Mouse (Mus musculus): Measurements from ENCODE around the gene Spock1. TPM values are rescaled to one million over a fixed set of nuclear protein-coding genes. Genes with fewer than 3 reads are reported as not detected.

Gene Spock1
- polyA plus RNA-seq, 1 experiment from 2014 or later = 10.6 TPM

DNA sequence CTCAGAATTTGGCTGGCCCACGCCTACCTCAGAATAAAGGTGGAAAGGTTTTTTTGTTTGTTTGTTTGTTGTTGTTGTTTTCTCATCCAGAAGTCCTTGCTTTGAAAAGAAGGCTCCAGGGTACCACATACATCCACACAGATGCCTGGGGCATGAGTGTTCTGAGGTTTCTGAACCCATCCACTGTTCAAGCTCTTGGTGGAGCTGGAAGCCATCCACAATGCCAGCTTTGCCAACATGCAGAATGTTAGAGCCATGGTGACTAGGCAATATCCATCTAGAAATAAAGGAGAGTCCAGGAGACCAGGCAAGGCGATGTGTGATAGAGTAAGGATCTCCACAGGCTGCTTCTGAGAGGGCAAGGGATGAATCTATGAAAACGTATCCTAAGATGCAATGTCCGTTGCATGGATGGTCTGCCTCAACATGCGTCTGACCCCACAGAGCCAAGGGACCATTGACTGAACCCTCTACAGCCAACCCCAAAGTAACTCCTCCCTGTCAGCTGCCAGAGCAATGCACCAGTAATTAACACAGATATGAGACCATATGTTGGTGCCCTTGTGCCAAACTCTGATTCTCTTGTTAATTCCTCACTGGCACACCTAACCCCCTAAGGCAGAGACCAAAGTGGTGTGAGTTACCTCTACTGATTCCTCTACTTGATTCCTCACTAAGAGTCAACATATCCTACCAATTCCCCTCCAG lies 66.8 kb downstream of the Spock1 start:
- H3K27me3 ChIP-seq (ENCODE audit: control insufficient read depth, insufficient read depth, low read length) = no peaks in the 10 kb centered on the region
- no peak overlapping the region for H3K4me3 ChIP-seq (ENCODE audit: low read depth, low read length)
- no peak for ATAC-seq (ENCODE audit: insufficient number of reproducible peaks, insufficient read depth, low FRiP score, low read depth)
- WGBS = 90% methylated on average over 5 of the region's 5 CpGs
- no peak overlapping the region for H3K27ac ChIP-seq (ENCODE audit: low read length)
- H3K4me2 ChIP-seq (replicated peaks; ENCODE audit: low read depth, low read length) = no peak overlapping the region
- H3K4me1 ChIP-seq (ENCODE audit: control insufficient read depth, insufficient read depth, low read length) = no peaks in the 10 kb centered on the region
- H3K36me3 ChIP-seq (ENCODE audit: control insufficient read depth, insufficient read depth, low read length) = no peaks in the 10 kb centered on the region
- H3K9me3 ChIP-seq (ENCODE audit: control insufficient read depth, low read depth, low read length) = no peaks in the 10 kb centered on the region
- no peak overlapping the region for H3K9ac ChIP-seq (replicated peaks; ENCODE audit: low read depth, low read length)

GRCm38 (mm10) chr13:57837691-57838437 lies 70.3 kb downstream of the Spock1 start:
- Histone ChIP-seq H3K4me3 (ENCODE audit: low read depth, low read length) (no peak overlapping the region), H3K27ac (ENCODE audit: low read length) (no peak overlapping the region), H3K4me1 (ENCODE audit: control insufficient read depth, insufficient read depth, low read length) (no peaks in the 10 kb centered on the region), H3K4me2 (replicated peaks; ENCODE audit: low read depth, low read length) (no peak overlapping the region), H3K9ac (replicated peaks; ENCODE audit: low read depth, low read length) (no peak overlapping the region), H3K27me3 (ENCODE audit: control insufficient read depth, insufficient read depth, low read length) (no peaks in the 10 kb centered on the region), H3K36me3 (ENCODE audit: control insufficient read depth, insufficient read depth, low read length) (no peaks in the 10 kb centered on the region), H3K9me3 (ENCODE audit: control insufficient read depth, low read depth, low read length) (peaks cover 4% of the 10 kb centered on the region; the same call in 1 of the 2 replicates)
- no peak for ATAC-seq (ENCODE audit: insufficient number of reproducible peaks, insufficient read depth, low FRiP score, low read depth)
- 78% methylated on average over 5 of the region's 5 CpGs for WGBS

GRCm38 (mm10) chr13:57831374-57832163 lies 76.6 kb downstream of the Spock1 start:
- H3K4me2 ChIP-seq (replicated peaks; ENCODE audit: low read depth, low read length) = no peak overlapping the region
- H3K36me3 ChIP-seq (ENCODE audit: control insufficient read depth, insufficient read depth, low read length) = no peaks in the 10 kb centered on the region
- 7% methylated on average over 11 of the region's 11 CpGs for WGBS
- H3K9me3 ChIP-seq (ENCODE audit: control insufficient read depth, low read depth, low read length) = peaks cover 4% of the 10 kb centered on the region; the same call in 1 of the 2 replicates
- H3K4me1 ChIP-seq (ENCODE audit: control insufficient read depth, insufficient read depth, low read length) = peaks cover 9% of the 10 kb centered on the region
- H3K9ac ChIP-seq (replicated peaks; ENCODE audit: low read depth, low read length) = no peak overlapping the region
- ATAC-seq (ENCODE audit: insufficient number of reproducible peaks, insufficient read depth, low FRiP score, low read depth) = no peak
- H3K4me3 ChIP-seq (ENCODE audit: low read depth, low read length) = no peak overlapping the region
- no peak overlapping the region; the same call in 1 of the 2 replicates for H3K27ac ChIP-seq (ENCODE audit: low read length)
- H3K27me3 ChIP-seq (ENCODE audit: control insufficient read depth, insufficient read depth, low read length) = no peaks in the 10 kb centered on the region

GRCm38 (mm10) chr13:57830896-57831295 lies 77.2 kb downstream of the Spock1 start:
- ATAC-seq (ENCODE audit: insufficient number of reproducible peaks, insufficient read depth, low FRiP score, low read depth) = no peak
- 9% methylated on average over 7 of the region's 7 CpGs for WGBS
- H3K4me2 ChIP-seq (replicated peaks; ENCODE audit: low read depth, low read length) = peak overlapping the region; percentile 15; the same call in 1 of the 2 replicates

GRCm38 (mm10) chr13:57830091-57830490 lies 78.0 kb downstream of the Spock1 start:
- 48% methylated on average over 2 of the region's 2 CpGs for WGBS
- no peak overlapping the region for H3K9ac ChIP-seq (replicated peaks; ENCODE audit: low read depth, low read length)
- no peak for ATAC-seq (ENCODE audit: insufficient number of reproducible peaks, insufficient read depth, low FRiP score, low read depth)
- H3K4me1 ChIP-seq (ENCODE audit: control insufficient read depth, insufficient read depth, low read length) = peaks cover 9% of the 10 kb centered on the region
- no peak overlapping the region for H3K27ac ChIP-seq (ENCODE audit: low read length)
- H3K4me3 ChIP-seq (ENCODE audit: low read depth, low read length) = no peak overlapping the region
- peaks cover 4% of the 10 kb centered on the region; the same call in 1 of the 2 replicates for H3K9me3 ChIP-seq (ENCODE audit: control insufficient read depth, low read depth, low read length)
- no peaks in the 10 kb centered on the region for H3K36me3 ChIP-seq (ENCODE audit: control insufficient read depth, insufficient read depth, low read length)
- H3K27me3 ChIP-seq (ENCODE audit: control insufficient read depth, insufficient read depth, low read length) = no peaks in the 10 kb centered on the region
- no peak overlapping the region for H3K4me2 ChIP-seq (replicated peaks; ENCODE audit: low read depth, low read length)

More at GRCm38 (mm10) chr13:57830896-57831295, 77.2 kb downstream of the Spock1 start:
- H3K4me3 ChIP-seq (ENCODE audit: low read depth, low read length) = no peak overlapping the region
- no peaks in the 10 kb centered on the region for H3K36me3 ChIP-seq (ENCODE audit: control insufficient read depth, insufficient read depth, low read length)
- no peak overlapping the region; the same call in 1 of the 2 replicates for H3K27ac ChIP-seq (ENCODE audit: low read length)
- no peak overlapping the region for H3K9ac ChIP-seq (replicated peaks; ENCODE audit: low read depth, low read length)
- H3K27me3 ChIP-seq (ENCODE audit: control insufficient read depth, insufficient read depth, low read length) = no peaks in the 10 kb centered on the region
- peaks cover 9% of the 10 kb centered on the region for H3K4me1 ChIP-seq (ENCODE audit: control insufficient read depth, insufficient read depth, low read length)
- peaks cover 4% of the 10 kb centered on the region; the same call in 1 of the 2 replicates for H3K9me3 ChIP-seq (ENCODE audit: control insufficient read depth, low read depth, low read length)

GRCm38 (mm10) chr13:57816276-57816675 lies 91.9 kb downstream of the Spock1 start:
- Histone ChIP-seq H3K4me1 (ENCODE audit: control insufficient read depth, insufficient read depth, low read length) (no peaks in the 10 kb centered on the region), H3K27ac (ENCODE audit: low read length) (no peak overlapping the region), H3K27me3 (ENCODE audit: control insufficient read depth, insufficient read depth, low read length) (no peaks in the 10 kb centered on the region), H3K4me3 (ENCODE audit: low read depth, low read length) (no peak overlapping the region), H3K9me3 (ENCODE audit: control insufficient read depth, low read depth, low read length) (no peaks in the 10 kb centered on the region), H3K36me3 (ENCODE audit: control insufficient read depth, insufficient read depth, low read length) (no peaks in the 10 kb centered on the region), H3K4me2 (replicated peaks; ENCODE audit: low read depth, low read length) (no peak overlapping the region), H3K9ac (replicated peaks; ENCODE audit: low read depth, low read length) (no peak overlapping the region)
- 64% methylated on average over 11 of the region's 11 CpGs for WGBS
- no peak for ATAC-seq (ENCODE audit: insufficient number of reproducible peaks, insufficient read depth, low FRiP score, low read depth)

DNA sequence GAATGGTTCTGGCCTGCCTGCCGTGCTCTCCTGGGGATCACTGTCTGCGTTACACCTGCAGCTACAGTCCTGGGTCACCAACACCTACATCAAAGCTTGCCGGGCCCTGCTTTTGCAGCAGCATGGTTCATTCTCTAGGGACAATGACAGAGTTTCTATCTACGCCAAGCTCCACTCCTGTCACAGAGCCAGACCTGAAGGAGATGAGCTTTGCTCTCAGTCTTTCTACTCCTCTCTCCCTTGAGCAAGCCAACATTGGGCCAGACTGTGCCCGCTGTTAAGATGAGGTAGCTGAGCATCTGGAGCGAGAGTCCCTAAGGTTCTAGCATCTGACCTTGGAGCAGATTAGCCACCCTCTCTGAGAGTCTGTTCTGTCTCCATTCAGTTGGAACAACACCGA lies 95.5 kb downstream of the Spock1 start:
- no peak overlapping the region for H3K4me3 ChIP-seq (ENCODE audit: low read depth, low read length)
- H3K4me1 ChIP-seq (ENCODE audit: control insufficient read depth, insufficient read depth, low read length) = 0 out of 2 replicates have a peak, but pooled peaks cover 3% of the 10 kb centered on the region
- no peaks in the 10 kb centered on the region for H3K27me3 ChIP-seq (ENCODE audit: control insufficient read depth, insufficient read depth, low read length)
- no peaks in the 10 kb centered on the region for H3K36me3 ChIP-seq (ENCODE audit: control insufficient read depth, insufficient read depth, low read length)
- H3K27ac ChIP-seq (ENCODE audit: low read length) = no peak overlapping the region
- H3K9ac ChIP-seq (replicated peaks; ENCODE audit: low read depth, low read length) = no peak overlapping the region
- no peak overlapping the region for H3K4me2 ChIP-seq (replicated peaks; ENCODE audit: low read depth, low read length)
- WGBS = 92% methylated on average over 7 of the region's 7 CpGs
- H3K9me3 ChIP-seq (ENCODE audit: control insufficient read depth, low read depth, low read length) = no peaks in the 10 kb centered on the region
- ATAC-seq (ENCODE audit: insufficient number of reproducible peaks, insufficient read depth, low FRiP score, low read depth) = no peak

GRCm38 (mm10) chr13:57811253-57811652 lies 96.9 kb downstream of the Spock1 start:
- Histone ChIP-seq H3K27me3 (ENCODE audit: control insufficient read depth, insufficient read depth, low read length) (no peaks in the 10 kb centered on the region), H3K27ac (ENCODE audit: low read length) (no peak overlapping the region), H3K36me3 (ENCODE audit: control insufficient read depth, insufficient read depth, low read length) (no peaks in the 10 kb centered on the region), H3K4me2 (replicated peaks; ENCODE audit: low read depth, low read length) (no peak overlapping the region), H3K9me3 (ENCODE audit: control insufficient read depth, low read depth, low read length) (no peaks in the 10 kb centered on the region), H3K9ac (replicated peaks; ENCODE audit: low read depth, low read length) (no peak overlapping the region), H3K4me1 (ENCODE audit: control insufficient read depth, insufficient read depth, low read length) (0 out of 2 replicates have a peak, but pooled peaks cover 3% of the 10 kb centered on the region), H3K4me3 (ENCODE audit: low read depth, low read length) (no peak overlapping the region)
- 81% methylated on average over 2 of the region's 2 CpGs for WGBS
- ATAC-seq (ENCODE audit: insufficient number of reproducible peaks, insufficient read depth, low FRiP score, low read depth) = no peak

Data from stomach, embryonic 14.5 days (tissue).